Mouse (Mus musculus): ENCODE measurements around the gene Rpl12. TPM values are rescaled to one million over a fixed set of nuclear protein-coding genes. Genes with fewer than 3 reads are reported as not detected.

Rpl12 gene
- polyA plus RNA-seq, 2 experiments: 247 to 1,484 TPM

DNA sequence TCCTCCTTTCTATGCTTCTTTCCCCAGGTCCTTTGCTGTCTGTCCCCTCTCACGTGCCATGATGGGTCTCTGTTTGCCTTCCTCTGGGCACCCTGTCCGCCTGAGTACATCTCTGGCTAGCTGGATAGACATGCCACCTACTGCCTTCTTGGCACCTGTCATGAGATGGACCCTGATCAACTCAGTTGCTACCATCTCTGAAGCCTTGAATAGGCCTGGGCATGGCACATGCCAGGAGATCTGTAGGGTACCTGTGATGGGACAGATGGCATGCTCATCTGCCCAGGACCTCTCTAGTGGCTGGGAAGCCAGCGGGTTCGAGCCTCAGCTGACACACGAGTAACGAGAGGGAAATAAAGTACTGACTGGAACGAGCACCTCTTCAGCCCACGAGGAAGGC lies 12.9 kb downstream of the Rpl12 start:
- H3K9me3 ChIP-seq (ENCODE audit: control insufficient read depth, low read length): no peaks in the 10 kb centered on the region
- DNase-seq (ENCODE audit: low spot score): no peak
- 88% methylated on average over 8 of the region's 8 CpGs for WGBS
- H3K27me3 ChIP-seq (ENCODE audit: control insufficient read depth, insufficient read depth, low read length): no peaks in the 10 kb centered on the region
- H3K4me3 ChIP-seq (replicated peaks; ENCODE audit: low read length): no peak overlapping the region
- TF ChIP-seq POLR2A (IDR thresholded peaks at IDR 0.05; ENCODE audit: borderline replicate concordance, extremely low read depth, insufficient read depth, insufficient read length): no peak
- no peak for ATAC-seq (ENCODE audit: low FRiP score, low read depth)
- H3K4me1 ChIP-seq (ENCODE audit: control insufficient read depth, insufficient read depth, low read length): no peaks in the 10 kb centered on the region
- H3K9ac ChIP-seq (ENCODE audit: low read depth, low read length, severe bottlenecking): no peak overlapping the region
- no peak overlapping the region for H3K4me2 ChIP-seq (replicated peaks; ENCODE audit: low read depth, low read length, severe bottlenecking)
- H3K36me3 ChIP-seq (ENCODE audit: control insufficient read depth, insufficient read depth, low read length): peaks cover 23% of the 10 kb centered on the region
- H3K27ac ChIP-seq (replicated peaks; ENCODE audit: low read depth, low read length): no peak overlapping the region

DNA sequence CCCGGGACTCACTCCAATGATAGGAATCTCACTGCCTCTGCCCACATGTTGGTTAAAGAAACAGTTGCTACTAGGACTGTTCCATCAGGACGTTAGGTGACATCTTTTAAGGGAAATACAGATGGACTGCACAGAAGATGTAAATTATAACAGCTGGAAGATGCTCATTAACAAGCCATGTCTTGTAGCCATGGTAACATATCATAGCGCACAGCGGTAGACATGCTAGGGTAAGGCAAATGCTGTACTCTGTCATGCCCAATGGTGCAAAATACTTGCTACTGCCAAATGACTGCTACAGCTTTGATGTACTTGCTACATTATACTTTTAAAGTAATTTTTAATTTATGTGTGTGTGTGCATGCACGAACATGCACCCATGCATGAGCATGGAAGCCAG lies 15.8 kb downstream of the Rpl12 start:
- DNase-seq (ENCODE audit: low spot score) (no peak), ATAC-seq (ENCODE audit: low FRiP score, low read depth) (no peak)
- H3K9ac ChIP-seq (ENCODE audit: low read depth, low read length, severe bottlenecking): no peak overlapping the region
- H3K4me3 ChIP-seq (replicated peaks; ENCODE audit: low read length): no peak overlapping the region
- WGBS: 78% methylated on average over 5 of the region's 5 CpGs
- H3K9me3 ChIP-seq (ENCODE audit: control insufficient read depth, low read length): no peaks in the 10 kb centered on the region
- no peaks in the 10 kb centered on the region for H3K27me3 ChIP-seq (ENCODE audit: control insufficient read depth, insufficient read depth, low read length)
- H3K27ac ChIP-seq (replicated peaks; ENCODE audit: low read depth, low read length): no peak overlapping the region
- H3K4me2 ChIP-seq (replicated peaks; ENCODE audit: low read depth, low read length, severe bottlenecking): no peak overlapping the region
- no peak for TF ChIP-seq POLR2A (IDR thresholded peaks at IDR 0.05; ENCODE audit: borderline replicate concordance, extremely low read depth, insufficient read depth, insufficient read length)
- H3K4me1 ChIP-seq (ENCODE audit: control insufficient read depth, insufficient read depth, low read length): peaks cover 9% of the 10 kb centered on the region
- H3K36me3 ChIP-seq (ENCODE audit: control insufficient read depth, insufficient read depth, low read length): peaks cover 25% of the 10 kb centered on the region

DNA sequence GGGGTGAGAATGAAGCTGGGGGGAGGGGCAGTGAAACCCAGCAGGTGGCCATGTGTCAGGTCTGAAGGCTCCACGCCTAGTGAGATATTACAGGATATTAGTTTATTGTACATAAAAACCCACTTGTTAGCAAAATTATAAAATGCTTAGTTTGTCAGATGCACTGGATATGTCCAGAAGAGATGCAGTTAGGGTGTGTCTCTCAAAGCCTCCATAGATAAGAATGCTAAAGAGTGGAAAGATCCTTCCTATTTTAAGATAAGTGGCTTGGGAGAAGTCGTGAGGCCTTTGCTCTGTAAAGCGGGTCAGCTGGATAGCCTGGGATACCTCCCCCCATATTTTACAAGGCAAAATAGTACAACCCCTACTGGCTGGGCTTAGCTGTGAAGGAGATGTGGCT lies 17.3 kb downstream of the Rpl12 start:
- H3K27ac ChIP-seq (replicated peaks; ENCODE audit: low read depth, low read length): no peak overlapping the region
- no peak overlapping the region for H3K9ac ChIP-seq (ENCODE audit: low read depth, low read length, severe bottlenecking)
- H3K27me3 ChIP-seq (ENCODE audit: control insufficient read depth, insufficient read depth, low read length): no peaks in the 10 kb centered on the region
- TF ChIP-seq POLR2A (IDR thresholded peaks at IDR 0.05; ENCODE audit: borderline replicate concordance, extremely low read depth, insufficient read depth, insufficient read length): no peak
- no peak overlapping the region for H3K4me3 ChIP-seq (replicated peaks; ENCODE audit: low read length)
- H3K4me2 ChIP-seq (replicated peaks; ENCODE audit: low read depth, low read length, severe bottlenecking): no peak overlapping the region
- ATAC-seq (ENCODE audit: low FRiP score, low read depth): no peak
- no peak for DNase-seq (ENCODE audit: low spot score)
- peaks cover 9% of the 10 kb centered on the region for H3K4me1 ChIP-seq (ENCODE audit: control insufficient read depth, insufficient read depth, low read length)
- H3K9me3 ChIP-seq (ENCODE audit: control insufficient read depth, low read length): no peaks in the 10 kb centered on the region
- 62% methylated on average over 3 of the region's 3 CpGs for WGBS
- H3K36me3 ChIP-seq (ENCODE audit: control insufficient read depth, insufficient read depth, low read length): peaks cover 22% of the 10 kb centered on the region

DNA sequence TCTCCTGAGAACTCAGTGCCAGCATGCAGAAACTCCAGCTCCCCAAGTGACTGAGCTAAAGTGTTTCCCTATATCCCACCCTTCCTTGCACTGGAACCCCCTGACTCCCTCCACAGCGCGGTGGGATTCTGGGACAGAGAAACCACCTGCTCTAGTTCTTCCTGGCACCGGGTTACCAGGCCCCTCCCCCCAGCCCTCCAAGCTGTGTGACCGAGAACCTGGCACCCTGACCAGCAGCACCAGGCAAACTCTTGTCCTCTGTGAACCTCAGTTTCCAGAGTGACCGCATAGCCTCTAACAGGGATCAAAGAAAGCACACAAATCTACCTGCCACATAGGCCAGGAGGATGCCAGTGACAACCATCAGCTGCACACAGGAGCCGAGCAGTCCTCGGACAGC lies 18.3 kb downstream of the Rpl12 start:
- H3K4me3 ChIP-seq (replicated peaks; ENCODE audit: low read length): no peak overlapping the region
- WGBS: 77% methylated on average over 7 of the region's 7 CpGs
- no peaks in the 10 kb centered on the region for H3K9me3 ChIP-seq (ENCODE audit: control insufficient read depth, low read length)
- H3K4me2 ChIP-seq (replicated peaks; ENCODE audit: low read depth, low read length, severe bottlenecking): no peak overlapping the region
- H3K27me3 ChIP-seq (ENCODE audit: control insufficient read depth, insufficient read depth, low read length): no peaks in the 10 kb centered on the region
- no peak overlapping the region for H3K9ac ChIP-seq (ENCODE audit: low read depth, low read length, severe bottlenecking)
- no peak for DNase-seq (ENCODE audit: low spot score)
- peaks cover 9% of the 10 kb centered on the region for H3K4me1 ChIP-seq (ENCODE audit: control insufficient read depth, insufficient read depth, low read length)
- H3K27ac ChIP-seq (replicated peaks; ENCODE audit: low read depth, low read length): no peak overlapping the region
- H3K36me3 ChIP-seq (ENCODE audit: control insufficient read depth, insufficient read depth, low read length): peaks cover 15% of the 10 kb centered on the region
- TF ChIP-seq POLR2A (IDR thresholded peaks at IDR 0.05; ENCODE audit: borderline replicate concordance, extremely low read depth, insufficient read depth, insufficient read length): no peak
- ATAC-seq (ENCODE audit: low FRiP score, low read depth): no peak

DNA sequence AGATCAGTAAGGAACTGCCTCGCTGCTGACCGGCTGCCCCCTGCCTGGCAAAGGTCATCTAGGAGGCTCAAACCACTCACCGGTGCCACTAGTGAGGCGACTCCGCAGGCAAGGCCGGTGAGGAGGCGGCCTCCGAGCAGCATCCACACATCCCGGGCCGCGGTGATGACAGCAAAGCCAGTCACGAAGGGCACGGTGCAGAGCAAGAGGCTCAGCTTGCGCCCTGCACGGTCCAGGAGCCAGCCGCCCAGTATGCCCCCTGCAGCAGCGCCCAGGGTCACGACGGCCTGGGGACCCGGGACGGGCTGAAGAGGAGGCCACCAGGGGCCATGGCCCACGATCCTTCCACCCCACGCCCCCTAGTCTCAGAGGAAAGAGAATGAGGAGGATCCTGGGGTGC lies 19.9 kb downstream of the Rpl12 start:
- WGBS: under 1% methylated on average over 23 of the region's 23 CpGs
- Histone ChIP-seq H3K4me2 (replicated peaks; ENCODE audit: low read depth, low read length, severe bottlenecking) (peak overlapping the region; percentile 97), H3K9me3 (ENCODE audit: control insufficient read depth, low read length) (no peaks in the 10 kb centered on the region), H3K4me3 (replicated peaks; ENCODE audit: low read length) (peak overlapping the region; percentile 68), H3K9ac (ENCODE audit: low read depth, low read length, severe bottlenecking) (peak overlapping the region; percentile 76), H3K36me3 (ENCODE audit: control insufficient read depth, insufficient read depth, low read length) (peaks cover 7% of the 10 kb centered on the region; the same call in 1 of the 2 replicates), H3K27me3 (ENCODE audit: control insufficient read depth, insufficient read depth, low read length) (no peaks in the 10 kb centered on the region), H3K27ac (replicated peaks; ENCODE audit: low read depth, low read length) (no peak overlapping the region), H3K4me1 (ENCODE audit: control insufficient read depth, insufficient read depth, low read length) (peaks cover 9% of the 10 kb centered on the region)
- ATAC-seq (ENCODE audit: low FRiP score, low read depth) (0 out of 2 replicates have a peak, but pooled peaks have one; percentile 0), DNase-seq (ENCODE audit: low spot score) (no peak)
- no peak for TF ChIP-seq POLR2A (IDR thresholded peaks at IDR 0.05; ENCODE audit: borderline replicate concordance, extremely low read depth, insufficient read depth, insufficient read length)
